Mouse (Mus musculus) limb, embryonic 15.5 days (tissue): ENCODE measurements around the gene Zbtb7a. TPM values are rescaled to one million over a fixed set of nuclear protein-coding genes. Genes with fewer than 3 reads are reported as not detected.

Experiments used
- ATAC-seq: fragments of 200-750 bp; cut with Nextera tagmentation; 2 replicates; pipeline ENCODE4 v1.8.0; 2017; ENCODE audit warnings: low read depth, moderate TSS enrichment; ENCODE audit not compliant: insufficient number of reproducible peaks, low FRiP score, low TSS enrichment
- H3K27ac ChIP-seq: fragments of 300-500 bp; sonication (generic); 2 replicates; pipeline ENCODE4 v1.5.1; 2015; ENCODE audit warnings: moderate library complexity, mild to moderate bottlenecking, inconsistent platforms
- H3K27me3 ChIP-seq: fragments of 300-500 bp; sonication (generic); 2 replicates; pipeline ENCODE4 v1.6.1; 2015; ENCODE audit warnings: inconsistent platforms
- H3K36me3 ChIP-seq: fragments of 300-500 bp; sonication (generic); 2 replicates; pipeline ENCODE4 v1.6.1; 2015; ENCODE audit warnings: inconsistent platforms
- H3K4me1 ChIP-seq: fragments of 300-500 bp; sonication (generic); 2 replicates; pipeline ENCODE4 v1.6.1; 2015; ENCODE audit warnings: inconsistent platforms
- H3K4me2 ChIP-seq: fragments of 300-500 bp; sonication (generic); 2 replicates; pipeline ENCODE4 v1.6.1; 2015; ENCODE audit warnings: mild to moderate bottlenecking, inconsistent platforms
- H3K4me3 ChIP-seq: fragments of 300-500 bp; sonication (generic); 2 replicates; pipeline ENCODE4 v1.5.1; 2015; ENCODE audit warnings: mild to moderate bottlenecking, inconsistent platforms
- H3K9ac ChIP-seq: fragments of 300-500 bp; sonication (generic); 2 replicates; pipeline ENCODE4 v1.6.1; 2015; ENCODE audit warnings: inconsistent platforms
- H3K9me3 ChIP-seq: fragments of 300-500 bp; sonication (generic); 2 replicates; pipeline ENCODE4 v1.6.1; 2016; ENCODE audit warnings: inconsistent platforms
- WGBS: fragments of 180-500 bp; shearing (Covaris S2); methylation state at CpG from one replicate; pipeline ENCODE4 v1.1.7; 2015; 5-methylcytosine and 5-hydroxymethylcytosine counted together
- polyA plus RNA-seq: library from polyadenylated mRNA; unstranded; fragments of >200 nt; fragmentation: Nextera tagmentation; extraction: Ambion mirVana; gene quantifications from 2 replicates; pipeline ENCODE4 v1.2.1, GENCODE M21; 2015

Gene Zbtb7a
- 58.6 and 61.4 TPM in 2 replicates for polyA plus RNA-seq

DNA sequence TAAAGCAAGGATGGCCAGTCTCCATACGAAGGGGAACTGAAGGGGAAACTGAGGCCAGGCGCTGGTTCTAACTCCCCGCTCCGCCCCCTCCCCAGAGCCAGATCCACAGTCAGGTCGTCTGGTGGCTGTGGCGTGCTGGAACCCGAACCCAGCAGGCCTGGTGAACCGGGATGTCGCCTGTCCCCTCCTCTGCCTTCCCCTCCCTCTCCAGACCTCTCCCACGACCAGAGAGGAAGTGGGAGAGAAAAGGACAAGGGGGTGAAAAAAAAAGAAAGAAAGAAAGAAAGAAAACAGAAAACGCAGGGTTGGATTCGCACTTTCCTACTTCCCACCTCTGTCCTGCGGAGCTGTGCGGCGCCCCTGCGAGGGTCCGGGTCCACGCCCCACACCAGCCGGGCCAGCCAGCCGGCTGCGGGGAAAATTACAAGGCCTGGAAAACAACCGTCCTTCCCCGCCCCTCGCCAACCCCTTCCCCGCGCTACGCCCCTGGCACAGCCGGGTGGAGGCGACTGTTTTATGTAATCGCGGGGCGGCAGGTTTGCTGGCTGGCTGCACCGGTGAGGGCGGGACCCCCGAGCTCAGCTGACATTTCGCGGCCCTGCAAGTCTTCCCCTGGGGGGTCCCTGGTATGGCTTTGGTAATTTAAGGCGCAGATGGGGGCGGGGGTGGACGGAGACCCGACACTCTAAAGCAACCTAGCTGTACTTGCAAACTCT lies at the start of gene Zbtb7a:
Zbtb7a (plus strand) TSS at position 255 of the 716 bp plus-strand sequence.
- WGBS, result 4% methylated on average over 40 of the region's 41 CpGs
- Histone ChIP-seq H3K36me3 (no peaks in the 10 kb centered on the region), H3K9ac (peak within 1 kb of the TSS; percentile 91), H3K4me1 (peaks cover 45% of the 10 kb centered on the region), H3K9me3 (no peaks in the 10 kb centered on the region), H3K27ac (peak within 1 kb of the TSS; percentile 99), H3K4me2 (peak within 1 kb of the TSS; percentile 95), H3K4me3 (peak within 1 kb of the TSS; percentile 94), H3K27me3 (peaks cover 24% of the 10 kb centered on the region)
- ATAC-seq, result no peak

DNA sequence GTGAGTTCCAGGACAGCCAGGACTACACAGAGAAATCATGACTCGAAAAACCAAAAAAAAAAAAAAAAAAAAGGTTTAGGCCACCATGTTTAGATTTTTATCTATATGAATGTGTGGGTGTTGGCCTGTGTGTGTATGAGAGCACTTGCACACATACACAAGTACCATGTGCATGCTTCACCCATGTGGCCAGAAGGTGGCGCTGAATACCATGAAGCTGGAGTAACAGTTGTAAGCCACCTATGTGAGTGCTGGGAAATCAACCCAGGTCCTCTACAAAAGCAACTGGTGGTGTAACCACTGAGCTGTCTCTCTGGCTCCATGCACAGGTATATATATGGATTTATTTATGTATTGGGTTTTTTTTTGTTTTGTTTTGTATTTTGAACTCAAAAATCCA lies 48.0 kb upstream of the Zbtb7a start:
- Histone ChIP-seq H3K4me3 (no peak overlapping the region), H3K4me1 (no peaks in the 10 kb centered on the region), H3K9ac (no peak overlapping the region), H3K36me3 (peaks cover 10% of the 10 kb centered on the region), H3K27me3 (0 out of 2 replicates have a peak, but pooled peaks cover 4% of the 10 kb centered on the region), H3K4me2 (no peak overlapping the region), H3K9me3 (no peaks in the 10 kb centered on the region), H3K27ac (no peak overlapping the region)
- no peak for ATAC-seq
- 45% methylated on average over 2 of the region's 2 CpGs for WGBS

DNA sequence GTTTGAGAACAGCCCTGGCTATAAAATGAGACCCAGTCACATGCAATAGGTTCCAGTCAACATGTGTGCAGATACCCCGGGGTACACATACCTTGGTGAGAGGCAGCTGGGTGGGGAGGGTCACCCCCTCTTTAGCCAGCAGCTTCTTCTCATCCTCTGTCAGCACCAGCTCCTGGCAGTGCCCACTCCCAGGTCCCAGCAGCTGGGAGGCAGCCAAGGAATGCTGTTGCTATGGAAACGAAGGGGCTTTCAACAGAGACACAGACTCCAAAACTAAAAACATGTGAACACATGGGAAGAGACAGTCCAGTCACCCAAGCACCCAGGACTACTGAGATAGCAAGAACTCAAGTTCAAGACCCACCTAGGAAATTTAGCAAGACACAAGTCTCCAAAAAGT lies 45.8 kb upstream of the Zbtb7a start:
- no peak for ATAC-seq
- Histone ChIP-seq H3K4me3 (no peak overlapping the region), H3K4me1 (0 out of 2 replicates have a peak, but pooled peaks cover 3% of the 10 kb centered on the region), H3K27me3 (peaks cover 13% of the 10 kb centered on the region; the same call in 1 of the 2 replicates), H3K27ac (no peak overlapping the region), H3K36me3 (no peaks in the 10 kb centered on the region), H3K9me3 (no peaks in the 10 kb centered on the region), H3K9ac (no peak overlapping the region), H3K4me2 (no peak overlapping the region)
- WGBS, result 33% methylated on average over 2 of the region's 2 CpGs

DNA sequence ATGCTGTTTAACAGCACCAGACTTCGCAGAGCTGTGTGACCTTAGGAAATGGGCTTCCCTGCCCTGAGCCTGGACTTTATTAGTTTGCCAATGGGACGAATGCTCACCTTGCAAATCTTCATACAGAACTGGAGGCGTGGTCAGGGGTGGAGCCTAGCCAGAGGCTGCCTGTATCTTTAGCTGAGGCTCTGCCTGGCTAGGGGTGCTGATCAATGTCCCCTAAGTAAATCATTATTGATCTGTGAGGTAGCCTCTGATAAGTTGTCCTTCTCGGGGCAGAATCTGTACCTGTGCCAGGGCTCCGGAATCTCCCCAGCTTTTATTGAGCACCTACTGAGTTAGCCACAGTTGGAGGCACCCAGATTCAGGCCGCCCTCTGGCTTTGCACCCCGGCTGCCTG lies 44.4 kb upstream of the Zbtb7a start:
- no peak overlapping the region for H3K4me3 ChIP-seq
- WGBS, result 64% methylated on average over 7 of the region's 7 CpGs
- no peak overlapping the region for H3K27ac ChIP-seq
- H3K9ac ChIP-seq, result no peak overlapping the region
- H3K4me2 ChIP-seq, result no peak overlapping the region
- H3K27me3 ChIP-seq, result peaks cover 13% of the 10 kb centered on the region; the same call in 1 of the 2 replicates
- 0 out of 2 replicates have a peak, but pooled peaks cover 3% of the 10 kb centered on the region for H3K4me1 ChIP-seq
- no peak for ATAC-seq
- H3K36me3 ChIP-seq, result no peaks in the 10 kb centered on the region
- no peaks in the 10 kb centered on the region for H3K9me3 ChIP-seq

DNA sequence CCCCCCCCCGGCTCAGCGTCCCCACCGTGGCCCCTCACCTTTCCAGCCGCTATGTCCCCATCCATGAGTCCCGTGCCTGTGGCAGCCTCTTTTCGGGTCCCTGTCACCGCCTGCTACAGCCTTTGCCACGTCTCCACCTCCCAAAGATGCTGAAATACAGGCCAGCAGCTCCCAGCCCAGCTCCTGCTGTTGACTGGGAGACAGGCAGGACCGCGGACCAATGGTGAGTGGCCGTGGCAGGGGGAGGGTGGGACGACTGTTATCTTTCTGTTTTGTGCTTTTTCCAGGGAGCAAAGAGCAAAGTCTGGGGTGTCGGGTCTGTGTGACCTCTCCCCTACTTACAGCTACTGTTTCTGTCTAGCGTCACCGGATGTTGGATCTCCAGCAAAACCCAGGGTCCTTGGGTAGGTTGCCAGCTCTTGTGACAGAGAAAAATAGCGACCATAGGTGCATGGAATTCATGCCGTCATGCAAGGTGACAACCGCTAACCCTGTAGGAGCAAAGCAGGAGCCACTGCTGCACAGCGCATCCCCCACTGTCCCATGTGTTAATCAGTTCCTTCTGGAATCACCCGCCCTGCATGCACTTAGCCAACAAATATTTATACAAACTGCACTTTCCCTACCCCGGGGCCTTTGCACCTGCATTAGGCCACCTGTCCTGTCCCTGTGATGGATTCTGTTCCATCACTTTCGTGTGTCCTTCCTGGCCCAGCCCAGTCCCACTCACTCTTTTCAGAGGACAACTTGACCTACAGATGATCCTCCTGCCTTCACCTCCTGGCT lies 42.4 kb upstream of the Zbtb7a start:
- Histone ChIP-seq H3K27me3 (peaks cover 13% of the 10 kb centered on the region; the same call in 1 of the 2 replicates), H3K9me3 (no peaks in the 10 kb centered on the region), H3K4me1 (0 out of 2 replicates have a peak, but pooled peaks cover 3% of the 10 kb centered on the region), H3K4me3 (no peak overlapping the region), H3K36me3 (no peaks in the 10 kb centered on the region), H3K27ac (no peak overlapping the region), H3K4me2 (no peak overlapping the region), H3K9ac (no peak overlapping the region)
- 58% methylated on average over 22 of the region's 22 CpGs for WGBS
- no peak for ATAC-seq

DNA sequence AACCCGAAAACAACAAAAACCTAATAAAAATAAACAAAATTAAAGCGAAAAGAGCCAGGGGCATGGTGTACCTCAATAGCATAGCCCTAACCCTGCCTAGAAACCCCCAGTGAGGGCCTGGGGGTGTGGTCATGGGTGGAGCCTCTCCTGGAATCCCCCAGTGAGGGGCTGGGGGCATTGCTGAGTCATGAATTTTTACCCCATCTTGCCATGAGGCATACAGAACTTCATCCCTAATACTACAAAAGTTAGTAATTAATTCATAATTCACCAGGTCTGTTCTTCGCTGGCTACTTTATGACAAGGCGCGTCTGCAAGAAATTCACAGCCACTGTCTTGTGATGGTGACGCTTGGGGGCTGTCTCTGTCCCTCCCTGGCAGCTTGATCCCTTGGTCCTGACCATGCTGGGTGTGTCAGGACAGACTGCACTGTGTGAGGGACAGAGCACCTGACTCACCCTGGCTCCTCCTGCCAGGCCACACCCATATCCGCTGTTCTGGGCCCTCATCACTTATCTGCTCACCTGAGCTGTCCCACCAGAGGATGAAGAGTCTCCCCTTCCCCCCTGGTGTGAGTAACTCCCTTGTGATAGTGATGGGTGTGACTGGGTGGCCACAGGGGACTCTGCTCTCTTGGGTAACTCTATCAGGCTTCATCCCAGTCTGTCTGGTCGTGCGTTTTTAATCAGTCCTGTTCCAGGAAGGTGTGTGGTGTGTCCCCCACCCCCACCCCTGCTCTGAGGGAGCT lies 39.9 kb upstream of the Zbtb7a start:
- WGBS, result 64% methylated on average over 9 of the region's 9 CpGs
- no peak overlapping the region for H3K4me2 ChIP-seq
- no peak overlapping the region for H3K27ac ChIP-seq
- H3K9ac ChIP-seq, result no peak overlapping the region
- no peak for ATAC-seq
- H3K9me3 ChIP-seq, result no peaks in the 10 kb centered on the region
- peaks cover 13% of the 10 kb centered on the region; the same call in 1 of the 2 replicates for H3K27me3 ChIP-seq
- no peak overlapping the region for H3K4me3 ChIP-seq
- no peaks in the 10 kb centered on the region for H3K36me3 ChIP-seq
- H3K4me1 ChIP-seq, result 0 out of 2 replicates have a peak, but pooled peaks cover 3% of the 10 kb centered on the region

DNA sequence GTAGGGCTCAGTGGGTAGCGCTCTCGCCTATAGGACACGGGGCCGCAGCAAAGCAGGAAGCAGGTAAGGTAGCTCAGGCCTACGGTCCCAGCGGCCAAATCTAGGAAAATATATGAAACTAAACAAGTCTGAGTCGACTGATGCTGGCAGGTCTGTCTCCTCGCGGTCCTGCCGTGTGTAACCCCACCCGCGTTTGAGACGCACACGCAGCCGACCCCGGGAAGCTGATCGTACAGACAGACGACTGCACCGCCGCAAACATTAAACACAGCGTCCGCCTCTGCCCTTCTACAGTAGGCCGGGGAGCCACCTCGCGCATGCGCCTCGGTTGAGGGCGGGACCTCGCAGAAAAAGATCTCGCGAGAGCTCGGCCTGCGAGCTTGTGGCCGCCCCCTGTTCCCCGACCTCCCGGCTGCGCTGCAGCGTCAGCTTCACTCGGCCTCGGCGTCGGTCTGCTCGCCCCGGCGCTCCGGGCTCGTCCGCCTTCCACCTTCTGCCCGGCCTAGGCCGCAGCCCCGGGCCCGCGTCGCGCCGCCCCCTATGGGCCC lies 29.4 kb upstream of the Zbtb7a start, which contains the start of gene Map2k2:
Map2k2 (plus strand) TSS at position 351 of the 548 bp plus-strand sequence.
- H3K4me3 ChIP-seq, result peak within 1 kb of the TSS; percentile 99
- H3K4me2 ChIP-seq, result peak within 1 kb of the TSS; percentile 74
- H3K9me3 ChIP-seq, result no peaks in the 10 kb centered on the region
- under 1% methylated on average over 56 of the region's 56 CpGs for WGBS
- H3K27ac ChIP-seq, result peak within 1 kb of the TSS; percentile 100
- peak; percentile 92 for ATAC-seq
- H3K9ac ChIP-seq, result peak within 1 kb of the TSS; percentile 100
- peaks cover 24% of the 10 kb centered on the region for H3K4me1 ChIP-seq
- H3K27me3 ChIP-seq, result no peaks in the 10 kb centered on the region
- peaks cover 23% of the 10 kb centered on the region for H3K36me3 ChIP-seq

DNA sequence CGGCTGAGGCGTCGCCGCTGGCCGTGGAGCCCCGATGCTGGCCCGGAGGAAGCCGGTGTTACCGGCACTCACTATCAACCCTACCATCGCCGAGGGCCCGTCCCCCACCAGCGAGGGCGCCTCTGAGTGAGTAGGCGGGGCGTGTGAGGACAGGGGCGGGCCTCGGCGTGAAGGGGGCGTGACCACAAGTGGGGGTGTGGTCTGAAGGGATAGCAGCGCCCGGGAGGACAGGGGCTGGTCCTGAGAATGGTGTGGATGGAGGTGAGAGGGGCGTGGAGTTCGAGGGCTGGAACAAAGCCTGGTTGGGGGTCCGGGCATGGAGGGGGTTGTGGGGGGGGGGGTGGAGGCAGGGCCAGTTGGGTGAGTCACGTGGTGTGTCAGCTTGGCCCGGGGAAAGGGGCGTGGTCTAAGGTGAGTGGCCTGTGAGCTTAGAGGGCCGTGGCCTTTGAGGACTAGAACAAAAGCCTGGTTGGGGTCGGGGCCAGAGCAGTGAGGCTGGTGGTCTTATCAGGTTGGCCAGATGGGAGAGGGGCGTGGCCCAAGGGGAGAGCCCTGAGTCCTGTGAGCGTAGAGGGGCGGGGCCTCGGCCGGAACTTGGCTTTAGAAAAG lies 28.8 kb upstream of the Zbtb7a start:
- peak overlapping the region; percentile 100 for H3K27ac ChIP-seq
- H3K4me3 ChIP-seq, result peak overlapping the region; percentile 99
- H3K4me1 ChIP-seq, result peaks cover 24% of the 10 kb centered on the region
- peaks cover 28% of the 10 kb centered on the region for H3K36me3 ChIP-seq
- no peaks in the 10 kb centered on the region for H3K27me3 ChIP-seq
- H3K4me2 ChIP-seq, result peak overlapping the region; percentile 74
- peak overlapping the region; percentile 100 for H3K9ac ChIP-seq
- no peaks in the 10 kb centered on the region for H3K9me3 ChIP-seq
- under 1% methylated on average over 35 of the region's 35 CpGs for WGBS
- ATAC-seq, result peak; percentile 85

DNA sequence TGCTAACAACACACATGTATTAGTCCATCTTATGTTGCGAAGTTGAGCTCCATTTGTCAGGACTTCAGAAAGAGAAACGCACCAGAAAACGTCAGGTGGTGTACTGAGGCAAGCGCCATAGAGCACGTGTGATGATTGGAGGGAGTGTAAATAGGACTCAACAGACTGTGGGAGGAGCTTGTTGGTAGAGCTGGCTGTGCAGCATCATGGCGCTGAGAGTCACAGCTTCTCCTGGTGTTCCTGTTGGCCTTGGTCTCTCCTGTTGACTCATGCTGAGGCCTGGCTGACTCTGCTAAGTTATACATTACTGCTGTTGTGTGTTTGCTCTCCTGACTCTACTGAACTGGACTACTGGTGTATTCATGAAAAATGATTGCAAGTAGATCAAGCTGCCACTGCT lies 22.1 kb upstream of the Zbtb7a start:
- H3K36me3 ChIP-seq, result peaks cover 89% of the 10 kb centered on the region
- H3K4me3 ChIP-seq, result no peak overlapping the region
- no peaks in the 10 kb centered on the region for H3K9me3 ChIP-seq
- no peak overlapping the region for H3K27ac ChIP-seq
- no peak overlapping the region for H3K9ac ChIP-seq
- no peak for ATAC-seq
- H3K4me1 ChIP-seq, result 0 out of 2 replicates have a peak, but pooled peaks cover 4% of the 10 kb centered on the region
- WGBS, result 91% methylated on average over 6 of the region's 6 CpGs
- no peaks in the 10 kb centered on the region for H3K27me3 ChIP-seq
- H3K4me2 ChIP-seq, result no peak overlapping the region

DNA sequence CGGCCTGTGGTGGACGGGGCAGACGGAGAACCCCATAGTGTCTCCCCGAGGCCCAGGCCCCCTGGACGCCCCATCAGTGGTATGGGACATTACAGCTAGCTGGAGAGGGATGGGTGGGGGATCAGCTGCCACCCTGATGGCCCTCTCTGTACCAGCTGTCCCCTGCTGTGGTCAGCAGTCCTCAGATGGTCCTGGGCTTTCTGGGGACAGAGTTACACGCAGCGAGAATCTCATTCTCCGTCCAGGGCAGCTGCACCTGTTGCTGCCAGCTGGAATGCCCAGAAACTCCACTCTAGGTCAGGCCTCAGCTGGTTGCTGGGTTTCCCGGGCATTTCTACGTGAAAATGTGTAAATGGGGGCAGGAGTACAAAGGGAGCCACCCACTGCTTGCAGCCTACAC lies 15.4 kb upstream of the Zbtb7a start:
- H3K9ac ChIP-seq, result no peak overlapping the region
- H3K4me3 ChIP-seq, result no peak overlapping the region
- ATAC-seq, result no peak
- WGBS, result 89% methylated on average over 10 of the region's 10 CpGs
- no peaks in the 10 kb centered on the region for H3K4me1 ChIP-seq
- H3K36me3 ChIP-seq, result peaks cover 96% of the 10 kb centered on the region
- H3K27me3 ChIP-seq, result no peaks in the 10 kb centered on the region
- H3K9me3 ChIP-seq, result no peaks in the 10 kb centered on the region
- H3K27ac ChIP-seq, result no peak overlapping the region
- no peak overlapping the region for H3K4me2 ChIP-seq

DNA sequence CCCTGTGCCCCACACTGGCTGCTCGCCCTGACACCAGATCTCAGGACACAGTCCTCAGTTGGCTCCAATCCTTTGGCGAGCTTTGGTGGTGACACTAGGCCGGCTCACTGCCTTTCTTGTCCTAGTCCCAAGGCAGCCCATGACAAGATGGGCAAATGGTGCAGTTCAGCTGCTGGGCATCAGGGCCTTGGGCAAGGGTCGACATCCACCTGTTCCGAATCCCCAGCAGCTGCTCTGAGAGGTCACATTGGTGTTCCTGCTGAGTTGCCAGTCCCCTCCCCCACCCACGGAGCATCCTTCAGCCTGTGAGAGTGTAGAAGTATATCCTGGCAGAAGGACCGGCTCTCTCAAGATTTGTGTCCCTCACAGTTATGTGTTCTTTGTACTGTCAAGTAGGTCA lies 14.4 kb upstream of the Zbtb7a start:
- no peak for ATAC-seq
- H3K9ac ChIP-seq, result no peak overlapping the region

More for the DNA sequence above, 14.4 kb upstream of the Zbtb7a start:
- H3K36me3 ChIP-seq, result peaks cover 89% of the 10 kb centered on the region
- no peak overlapping the region for H3K4me2 ChIP-seq
- 84% methylated on average over 7 of the region's 7 CpGs for WGBS
- no peaks in the 10 kb centered on the region for H3K4me1 ChIP-seq
- no peak overlapping the region for H3K4me3 ChIP-seq
- no peaks in the 10 kb centered on the region for H3K9me3 ChIP-seq
- no peaks in the 10 kb centered on the region for H3K27me3 ChIP-seq
- H3K27ac ChIP-seq, result no peak overlapping the region
